Mouse (Mus musculus) CH12.LX (cell line): Measurements from ENCODE around the gene Socs1.

Source experiments
- CTCF ChIP-seq, 2 experiments: IDR thresholded peaks in 1 of 2; conservative IDR thresholded peaks in 1 of 2; 2 replicates each; pipeline ENCODE4 v1.5.1; 2011 to 2012; ENCODE audit warnings: low read depth in 2 of 2, low read length in 2 of 2, improper control_type of control experiment in 1 of 2, inconsistent platforms in 1 of 2, mild to moderate bottlenecking in 1 of 2, moderate library complexity in 1 of 2
- EP300 ChIP-seq: IDR thresholded peaks from 2 replicates; pipeline ENCODE4 v1.6.1; 2011; ENCODE audit warnings: low read length, improper control_type of control experiment
- GABPA ChIP-seq: IDR thresholded peaks from 2 replicates; pipeline ENCODE4 v1.6.1; 2012; ENCODE audit warnings: low read depth, low read length, improper control_type of control experiment, inconsistent platforms; ENCODE audit not compliant: insufficient replicate concordance
- KAT2A ChIP-seq: IDR thresholded peaks from 2 replicates; pipeline ENCODE4 v1.6.1; 2012; ENCODE audit warnings: low read length, improper control_type of control experiment, inconsistent platforms; ENCODE audit not compliant: insufficient replicate concordance
- MAZ ChIP-seq: IDR thresholded peaks from 2 replicates; pipeline ENCODE4 v1.6.1; 2012; ENCODE audit warnings: low read depth, mild to moderate bottlenecking, inconsistent platforms, low read length, improper control_type of control experiment, moderate library complexity
- PAX5 ChIP-seq: IDR thresholded peaks from 2 replicates; pipeline ENCODE4 v1.6.1; 2012; ENCODE audit warnings: low read length, inconsistent platforms, mixed read lengths
- POLR2A ChIP-seq: IDR thresholded peaks from 2 replicates; pipeline ENCODE4 v1.6.1; 2011; ENCODE audit warnings: low read depth, mild to moderate bottlenecking, improper control_type of control experiment, low read length
- POLR2AphosphoS2 ChIP-seq: IDR thresholded peaks from 2 replicates; pipeline ENCODE4 v1.6.1; 2011; ENCODE audit warnings: low read depth, low read length, improper control_type of control experiment
- RCOR1 ChIP-seq: conservative IDR thresholded peaks from 2 replicates; pipeline ENCODE4 v1.6.1; 2012; ENCODE audit warnings: low read depth, mild to moderate bottlenecking, inconsistent platforms, low read length, improper control_type of control experiment
- SMC3 ChIP-seq: IDR thresholded peaks from 2 replicates; pipeline ENCODE4 v1.6.1; 2011; ENCODE audit warnings: low read depth, low read length, improper control_type of control experiment
- TBP ChIP-seq: conservative IDR thresholded peaks from 2 replicates; pipeline ENCODE4 v1.6.1; 2011; ENCODE audit warnings: low read depth, low read length, improper control_type of control experiment
- UBTF ChIP-seq: IDR thresholded peaks from 2 replicates; pipeline ENCODE4 v1.6.1; 2012; ENCODE audit warnings: low read depth, mild to moderate bottlenecking, inconsistent platforms, low read length, improper control_type of control experiment, moderate library complexity
- USF2 ChIP-seq: conservative IDR thresholded peaks from 2 replicates; pipeline ENCODE4 v1.6.1; 2011; ENCODE audit warnings: low read depth, low read length, improper control_type of control experiment
- ZNF384 ChIP-seq: IDR thresholded peaks from 2 replicates; pipeline ENCODE4 v1.6.1; 2012; ENCODE audit warnings: low read depth, low read length, improper control_type of control experiment, inconsistent platforms

DNA sequence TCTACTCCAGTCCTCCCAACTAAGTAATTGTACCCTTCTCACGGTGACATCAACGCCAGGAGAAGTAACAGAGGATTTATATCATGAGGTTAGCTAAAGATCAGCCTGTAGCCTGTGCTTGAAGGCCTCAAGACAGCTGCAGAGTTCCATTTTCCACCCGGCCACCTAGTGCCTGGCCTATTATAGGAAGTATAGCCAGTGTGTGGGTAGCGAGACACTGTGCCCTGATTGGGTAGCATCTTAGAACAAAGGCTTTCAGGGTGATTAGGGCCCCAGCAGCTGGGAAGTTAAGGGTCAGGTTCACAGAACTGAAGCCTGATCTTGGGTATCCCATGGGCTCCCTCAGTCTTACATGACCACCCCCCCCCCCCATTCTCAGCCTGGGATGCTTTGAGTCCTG lies 3.5 kb upstream of the Socs1 start:
- TF ChIP-seq PAX5 (no peak), POLR2A (no peak), GABPA (no peak), KAT2A (no peak), CTCF (conservative IDR thresholded peaks at IDR 0.05 in 1 of 2, IDR thresholded peaks at IDR 0.05 in 1 of 2; ENCODE audit: low read depth in 2 of 2, low read length in 2 of 2) (no peak), SMC3 (no peak), TBP (no peak), USF2 (no peak), EP300 (no peak), POLR2AphosphoS2 (no peak), ZNF384 (no peak), MAZ (no peak), RCOR1 (no peak), UBTF (no peak)
